Mouse (Mus musculus) splenic B cell, adult 2 months (primary cell): ENCODE data around the gene Cdc6.
A peak's percentile ranks its signal among the peaks of the same experiment; 100 is the strongest.

Experiments used
- DNase-seq: peaks from one replicate; pipeline ENCODE4 v3.0.0-alpha.2; 2011; ENCODE audit warnings: low read depth, low spot score
- H3K27me3 ChIP-seq: 2 replicates; pipeline ENCODE4 v1.6.1; 2012; ENCODE audit warnings: mild to moderate bottlenecking, low read length, moderate library complexity, mixed read lengths; ENCODE audit not compliant: control insufficient read depth, poor library complexity, insufficient read depth, severe bottlenecking
- H3K36me3 ChIP-seq: 2 replicates; pipeline ENCODE4 v1.6.1; 2012; ENCODE audit warnings: mild to moderate bottlenecking, low read length, moderate library complexity, mixed read lengths; ENCODE audit not compliant: control insufficient read depth, poor library complexity, insufficient read depth, severe bottlenecking

Gene Cdc6

DNA sequence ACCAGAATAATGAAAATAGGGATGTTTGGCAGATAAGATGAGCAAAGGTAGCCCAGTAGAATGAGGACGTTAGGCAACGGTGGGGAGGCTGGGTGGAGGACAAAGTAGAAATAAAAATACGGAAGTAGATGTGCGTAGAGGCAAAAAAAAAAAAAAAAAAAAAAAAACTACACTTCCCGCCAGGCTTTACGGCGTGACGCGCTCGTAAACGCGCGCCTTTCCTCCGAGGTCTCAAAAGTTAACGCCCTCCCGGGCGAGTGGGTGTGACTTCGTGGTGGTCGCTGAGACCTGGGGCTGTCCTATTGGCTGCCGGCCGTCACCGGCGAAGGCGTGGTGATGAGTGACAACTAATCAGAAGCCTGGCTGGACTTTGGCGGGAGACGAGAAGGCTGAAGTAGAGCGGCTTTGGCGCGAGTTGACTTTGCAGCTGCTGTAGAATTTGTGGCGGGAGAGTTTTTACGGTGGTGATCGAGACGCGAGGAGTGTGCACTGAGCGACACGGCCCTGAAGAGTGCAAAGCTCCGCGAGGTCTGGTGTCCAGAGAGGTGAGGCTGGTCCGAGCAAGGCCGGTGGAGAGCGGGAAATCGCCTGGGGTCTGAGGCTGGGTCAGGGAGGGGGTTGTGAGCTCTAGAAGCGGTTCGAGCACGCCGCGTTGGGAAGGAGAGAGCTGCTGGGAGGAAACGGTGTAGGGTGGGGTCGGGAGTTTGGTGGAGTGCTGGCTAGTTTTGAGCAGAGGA, at the start of gene Cdc6:
Gene Cdc6 (plus strand): TSS at position 365 of the 737 bp plus-strand sequence.
- DNase-seq, result peak; percentile 98
- H3K36me3 ChIP-seq, result no peaks in the 10 kb centered on the region; the same call in none of the 2 replicates

DNA sequence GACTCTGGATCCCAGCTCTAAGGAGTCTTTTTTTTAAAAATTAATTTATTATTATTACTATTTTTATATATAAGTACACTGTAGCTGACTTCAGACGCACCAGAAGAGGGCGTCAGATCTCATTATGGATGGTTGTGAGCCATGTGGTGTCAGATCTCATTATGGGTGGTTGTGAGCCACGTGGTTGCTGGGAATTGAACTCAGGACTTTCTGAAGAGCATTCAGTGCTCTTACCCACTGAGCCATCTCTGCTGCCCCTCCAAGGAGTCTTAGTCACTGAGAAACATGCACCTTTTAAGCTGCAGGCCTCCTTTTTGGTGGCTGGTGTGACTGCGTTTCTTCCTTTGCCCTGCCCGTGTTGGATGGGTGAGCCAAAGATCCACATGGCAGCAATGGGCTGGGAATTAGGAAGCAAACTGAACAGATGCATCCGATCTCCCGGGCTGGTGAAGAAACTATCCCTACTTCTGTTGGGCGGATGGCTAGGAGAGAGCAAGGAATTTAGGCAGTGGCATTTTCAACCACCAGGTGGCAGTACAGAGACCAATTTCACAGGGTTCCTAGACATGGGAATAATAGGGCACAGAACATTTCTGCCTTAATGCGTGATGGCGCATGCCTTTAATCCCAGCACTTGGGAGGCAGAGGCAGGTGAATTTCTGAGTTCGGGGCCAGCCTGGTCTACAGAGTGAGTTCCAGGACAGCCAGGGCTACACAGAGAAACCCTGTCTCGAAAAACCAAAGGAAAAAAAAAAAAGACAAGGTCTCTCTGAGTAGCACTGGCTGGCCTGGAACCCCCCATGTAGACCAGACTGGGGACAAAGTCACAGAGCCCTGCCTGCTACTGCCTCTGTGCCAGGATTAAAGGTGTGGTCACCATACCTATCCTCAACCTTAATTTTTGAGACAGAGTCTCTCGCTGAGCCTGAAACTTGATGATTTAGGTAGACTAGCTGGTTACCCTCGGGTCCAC, 48.6 kb upstream of the Cdc6 start:
- peak; percentile 84 for DNase-seq
- H3K36me3 ChIP-seq, result no peaks in the 10 kb centered on the region
- no peaks in the 10 kb centered on the region for H3K27me3 ChIP-seq

More for the DNA sequence above, at the start of gene Cdc6:
- no peaks in the 10 kb centered on the region; the same call in 1 of the 2 replicates for H3K27me3 ChIP-seq

DNA sequence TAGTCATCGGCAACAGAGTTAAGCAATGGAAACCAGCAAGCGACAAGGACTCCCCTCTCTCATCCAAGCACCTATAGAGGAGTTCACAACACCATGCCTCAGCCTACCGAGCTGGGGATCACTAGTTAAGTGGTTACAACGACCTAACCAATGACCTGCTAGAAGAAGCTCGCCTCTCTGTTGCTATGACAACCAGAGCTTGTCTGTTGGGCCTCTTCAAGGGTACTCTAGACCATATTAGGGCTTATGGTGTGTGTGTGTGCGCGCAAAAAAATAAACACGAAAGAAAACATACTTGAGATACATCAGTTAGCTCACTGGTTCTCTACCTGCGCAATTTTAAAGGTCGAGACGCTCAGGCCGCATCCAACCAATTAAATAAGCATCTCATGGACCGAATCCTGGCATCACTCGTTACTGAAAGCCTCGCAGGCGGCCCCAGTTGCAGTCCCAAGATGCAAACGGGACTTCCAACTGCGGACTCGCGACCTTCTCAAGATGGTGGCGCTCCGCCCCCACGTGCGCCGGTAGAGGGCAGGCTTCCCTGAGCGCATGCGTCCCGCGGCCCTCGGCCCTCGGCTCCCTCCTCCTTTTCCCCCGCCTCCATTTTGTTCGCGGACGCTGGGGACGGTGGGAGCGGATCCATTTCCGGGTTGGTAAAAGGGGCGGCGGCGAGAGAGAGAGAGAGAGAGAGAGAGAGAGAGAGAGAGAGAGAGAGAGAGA, 44.4 kb upstream of the Cdc6 start, which contains the start of gene Wipf2:
Gene Wipf2 (plus strand): TSS at position 611 of the 723 bp plus-strand sequence.
- H3K36me3 ChIP-seq, result 0 out of 2 replicates have a peak, but pooled peaks cover 1% of the 10 kb centered on the region
- DNase-seq, result peak; percentile 97
- H3K27me3 ChIP-seq, result no peaks in the 10 kb centered on the region

DNA sequence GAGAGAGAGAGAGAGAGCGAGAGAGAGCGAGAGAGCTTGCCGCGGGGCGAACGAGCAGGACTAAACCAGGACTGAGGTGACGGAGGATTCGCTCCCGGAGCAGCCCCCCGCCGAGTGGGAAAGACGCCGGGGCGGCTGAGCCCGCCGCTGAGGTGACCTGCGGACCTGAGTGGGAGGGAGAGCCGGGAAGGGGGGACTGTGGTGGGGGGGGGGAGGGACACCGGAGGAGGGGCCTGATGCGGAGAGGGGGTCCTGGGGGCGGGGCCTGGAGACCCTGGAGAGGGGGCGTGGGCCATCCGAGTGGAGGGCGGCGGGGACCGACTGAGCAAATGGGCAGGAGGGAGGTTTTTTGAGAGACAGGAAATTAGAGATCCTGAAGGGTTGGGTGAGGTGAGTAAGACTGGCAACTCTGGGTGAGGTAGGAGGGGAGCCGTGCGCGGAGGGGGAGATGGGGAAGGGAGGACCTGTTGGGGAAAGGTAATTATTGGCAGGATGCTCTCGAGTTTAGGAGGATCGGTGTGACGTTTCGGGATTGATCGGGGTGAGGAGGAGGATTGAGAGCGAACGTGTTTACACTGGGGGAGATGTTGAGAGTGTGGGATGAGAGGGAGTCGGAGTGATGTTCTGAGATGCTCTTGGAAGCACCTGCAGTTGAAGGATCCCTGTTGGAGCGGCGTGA, 43.7 kb upstream of the Cdc6 start:
- DNase-seq, result no peak
- Histone ChIP-seq H3K36me3 (0 out of 2 replicates have a peak, but pooled peaks cover 1% of the 10 kb centered on the region), H3K27me3 (no peaks in the 10 kb centered on the region)

DNA sequence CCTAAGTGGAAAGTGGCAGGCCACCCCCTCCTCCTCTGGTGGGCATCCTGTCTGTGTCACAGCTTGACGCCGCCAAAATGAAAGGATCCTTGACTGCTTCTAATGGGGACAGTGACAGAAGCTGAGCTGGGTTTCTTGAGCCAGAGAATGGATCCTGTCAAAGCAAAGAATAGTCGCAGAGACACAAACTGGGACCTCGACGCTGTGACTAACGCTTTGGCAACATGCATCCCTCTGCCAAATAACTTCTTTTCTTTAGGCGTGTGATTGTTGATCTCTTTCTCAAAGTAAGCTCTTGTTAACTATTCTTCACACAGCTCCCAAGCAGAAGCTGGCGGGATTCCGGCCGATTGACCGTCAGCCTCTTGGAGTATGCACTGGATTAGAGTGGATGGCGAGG, 40.3 kb upstream of the Cdc6 start:
- Histone ChIP-seq H3K36me3 (peaks cover 1% of the 10 kb centered on the region; the same call in 1 of the 2 replicates), H3K27me3 (no peaks in the 10 kb centered on the region)
- DNase-seq, result no peak

DNA sequence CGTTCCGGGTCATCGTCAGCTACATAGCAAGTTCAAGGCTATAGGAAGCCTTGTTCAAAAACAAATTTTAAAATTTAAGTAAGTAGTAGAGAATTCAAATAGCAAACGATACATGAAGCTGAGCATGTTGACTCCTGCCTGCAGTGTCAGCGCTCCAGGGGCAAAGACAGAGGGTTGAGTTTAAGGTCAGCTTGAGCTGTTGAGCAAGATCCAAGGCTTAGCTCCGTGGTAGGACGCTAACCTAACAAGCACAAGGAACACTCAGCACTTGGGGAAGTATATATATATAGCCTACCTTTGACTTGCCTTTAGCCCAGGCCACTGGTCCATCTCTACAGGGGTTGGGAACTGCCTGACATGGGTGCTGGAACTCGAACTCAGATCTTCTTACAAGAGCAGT, 37.7 kb upstream of the Cdc6 start:
- peaks cover 1% of the 10 kb centered on the region; the same call in 1 of the 2 replicates for H3K36me3 ChIP-seq
- H3K27me3 ChIP-seq, result no peaks in the 10 kb centered on the region
- DNase-seq, result no peak

DNA sequence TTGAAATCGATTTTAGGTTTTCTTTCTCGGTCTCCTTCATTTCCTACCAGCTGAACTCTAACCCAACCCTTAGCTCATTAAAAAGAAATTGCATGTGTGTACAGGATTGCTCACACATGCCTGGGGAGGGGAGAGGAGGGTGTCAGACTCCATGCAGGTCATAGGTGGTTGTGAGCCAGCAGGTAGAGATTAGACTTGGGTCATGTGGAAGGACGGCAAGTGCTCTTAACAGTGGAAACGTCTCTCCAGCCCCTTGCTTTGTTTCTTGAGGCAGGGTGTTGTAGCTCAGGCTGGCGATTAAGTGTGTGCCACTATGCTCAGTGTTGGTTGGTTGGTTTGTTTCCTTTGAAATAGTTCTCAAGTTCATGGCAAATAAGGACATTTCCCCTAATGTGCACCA, 36.8 kb upstream of the Cdc6 start:
- Histone ChIP-seq H3K36me3 (peaks cover 1% of the 10 kb centered on the region; the same call in 1 of the 2 replicates), H3K27me3 (no peaks in the 10 kb centered on the region)

DNA sequence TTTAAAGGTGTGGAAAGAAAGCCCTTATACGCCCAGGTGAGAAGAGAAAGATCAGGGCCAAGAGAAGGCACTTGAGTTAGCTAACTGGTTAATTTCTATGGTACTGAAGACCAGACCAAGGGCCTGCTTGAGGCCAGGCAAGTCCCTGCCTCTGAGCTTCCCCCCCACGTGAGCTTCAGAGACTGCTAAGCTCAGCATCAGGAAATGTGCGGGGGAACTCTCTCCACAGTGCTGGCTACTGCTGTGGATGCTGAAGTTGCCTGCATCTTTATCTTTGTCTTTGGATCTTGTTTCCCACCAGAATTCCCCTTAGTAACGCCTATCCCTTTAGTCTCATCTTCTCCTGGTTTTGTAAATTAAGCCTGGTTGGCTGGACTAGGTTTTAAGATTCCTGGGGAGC, 36.2 kb upstream of the Cdc6 start:
- Histone ChIP-seq H3K27me3 (no peaks in the 10 kb centered on the region), H3K36me3 (peaks cover 1% of the 10 kb centered on the region; the same call in 1 of the 2 replicates)
- no peak for DNase-seq

More for the DNA sequence above, 36.8 kb upstream of the Cdc6 start:
- DNase-seq, result no peak

DNA sequence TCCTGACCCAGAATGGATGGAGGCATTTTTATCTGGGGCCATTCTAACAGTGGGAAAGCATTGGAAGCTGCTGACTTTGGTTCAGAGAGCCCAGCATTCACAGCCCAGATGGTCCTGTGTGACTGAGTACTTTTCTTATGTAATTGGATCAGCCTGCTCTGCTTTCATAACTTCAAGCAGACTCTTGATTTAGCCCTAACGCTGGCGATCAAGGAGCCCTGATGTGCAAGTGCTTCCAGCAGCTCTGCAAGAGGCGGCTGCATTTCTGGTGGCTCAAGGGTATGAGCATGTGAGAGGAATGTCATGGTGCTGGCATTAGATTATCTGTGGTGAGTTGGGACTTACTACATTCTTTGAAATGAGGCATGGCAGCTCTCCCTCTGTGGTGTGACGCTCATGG, 35.6 kb upstream of the Cdc6 start:
- no peak for DNase-seq
- Histone ChIP-seq H3K27me3 (no peaks in the 10 kb centered on the region), H3K36me3 (peaks cover 1% of the 10 kb centered on the region; the same call in 1 of the 2 replicates)

DNA sequence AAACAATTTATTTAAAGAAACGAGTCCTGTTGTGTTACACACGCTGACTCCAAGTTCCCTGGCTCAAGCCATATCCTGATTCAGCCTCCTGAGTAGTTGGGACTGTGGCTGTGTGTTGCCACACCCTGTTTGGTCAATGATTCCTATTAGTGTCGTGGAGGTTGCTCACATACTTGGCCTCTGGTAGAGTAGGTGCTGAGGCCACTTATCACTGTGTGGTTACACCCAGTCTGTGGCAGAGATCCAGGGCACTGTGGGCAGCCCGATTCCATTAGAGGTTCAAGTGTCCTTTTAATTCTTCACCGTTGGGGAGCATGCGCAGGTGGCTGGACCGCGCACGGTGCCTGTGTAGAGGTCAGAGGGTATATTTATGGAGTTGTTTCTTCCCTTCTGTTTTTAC, 33.7 kb upstream of the Cdc6 start:
- no peak for DNase-seq
- H3K27me3 ChIP-seq, result no peaks in the 10 kb centered on the region

DNA sequence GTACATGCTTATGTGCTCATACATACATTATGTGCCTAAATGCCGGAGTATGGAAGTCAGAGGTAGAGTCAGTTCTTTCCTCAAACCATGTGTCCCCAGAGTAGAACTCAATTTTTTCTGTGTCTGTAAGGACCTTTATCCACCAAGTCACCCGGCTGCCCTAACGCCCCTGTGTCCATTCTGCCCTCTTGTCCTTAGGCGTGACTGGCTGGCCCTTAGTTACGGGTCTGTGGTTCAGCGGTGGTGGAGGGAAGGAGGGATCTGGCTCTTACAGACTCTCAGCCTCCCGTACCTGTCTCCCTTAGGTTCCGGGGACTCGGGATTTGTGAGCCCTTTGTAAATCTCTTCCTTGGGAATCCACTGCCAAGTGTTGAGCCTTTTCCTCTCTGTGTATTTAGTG, 30.6 kb upstream of the Cdc6 start:
- no peak for DNase-seq
- Histone ChIP-seq H3K27me3 (no peaks in the 10 kb centered on the region), H3K36me3 (no peaks in the 10 kb centered on the region; the same call in 1 of the 2 replicates)

More for the DNA sequence above, 33.7 kb upstream of the Cdc6 start:
- H3K36me3 ChIP-seq, result no peaks in the 10 kb centered on the region; the same call in 1 of the 2 replicates

DNA sequence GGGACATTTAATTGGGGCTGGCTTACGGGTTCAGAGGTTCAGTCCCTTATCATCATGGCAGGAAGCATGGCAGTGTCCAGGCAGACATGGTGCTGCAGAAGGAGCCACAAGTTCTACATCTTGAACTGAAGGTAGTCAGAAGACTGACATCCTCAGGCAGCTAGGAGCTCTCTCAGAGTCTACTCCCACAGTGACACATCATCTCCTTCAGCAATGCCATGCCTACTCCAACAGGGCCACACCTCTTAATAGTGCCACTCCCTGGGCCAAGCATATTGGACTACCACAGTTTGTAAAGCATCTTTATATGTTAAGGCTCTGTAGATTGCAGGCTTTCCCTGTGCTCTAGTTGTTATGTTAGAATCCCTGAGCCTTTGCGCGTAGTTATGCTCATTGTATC, 19.9 kb upstream of the Cdc6 start:
- no peak for DNase-seq
- H3K36me3 ChIP-seq, result peaks cover 32% of the 10 kb centered on the region
- H3K27me3 ChIP-seq, result no peaks in the 10 kb centered on the region

DNA sequence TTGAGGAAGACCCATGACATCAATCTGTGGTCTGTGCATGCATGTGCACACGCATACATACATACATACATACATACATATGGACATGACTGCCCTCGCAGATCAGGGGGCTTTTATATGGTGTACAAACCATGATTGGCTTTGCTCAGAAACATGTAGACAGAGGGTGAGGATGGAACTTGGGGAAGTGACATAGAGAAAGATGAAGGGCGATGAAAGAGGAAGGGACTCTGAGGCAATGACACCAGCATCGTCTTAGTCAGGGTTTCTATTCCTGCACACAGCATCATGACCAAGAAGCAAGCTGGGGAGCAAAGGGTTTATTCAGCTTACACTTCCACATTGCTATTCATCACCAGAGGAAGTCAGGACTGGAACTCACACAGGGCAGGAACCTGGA, 18.5 kb upstream of the Cdc6 start:
- DNase-seq, result no peak
- Histone ChIP-seq H3K36me3 (peaks cover 35% of the 10 kb centered on the region), H3K27me3 (no peaks in the 10 kb centered on the region)

DNA sequence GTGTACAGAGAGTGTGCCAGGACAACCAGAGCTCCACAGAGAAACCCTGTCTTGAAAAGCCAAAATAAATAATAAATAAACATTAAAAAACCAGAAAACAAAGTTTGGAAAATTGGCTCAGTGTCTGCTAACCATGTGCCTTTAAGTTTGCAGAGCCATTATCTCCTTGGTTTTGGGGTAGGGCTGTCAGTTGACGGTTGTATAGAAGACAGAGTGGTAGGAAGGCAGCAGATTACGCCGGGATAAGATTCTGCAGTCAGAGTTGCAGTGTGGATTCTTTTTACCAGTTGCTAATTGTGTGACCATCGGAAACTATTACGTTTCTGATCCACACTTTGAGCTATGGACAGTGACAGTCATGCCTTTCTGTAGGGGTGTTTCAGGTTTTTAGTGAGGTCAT, 17.6 kb upstream of the Cdc6 start:
- Histone ChIP-seq H3K36me3 (peaks cover 32% of the 10 kb centered on the region), H3K27me3 (no peaks in the 10 kb centered on the region)
- DNase-seq, result no peak
